Mouse (Mus musculus) G1E (cell line): ENCODE results near the gene Gpx1.

Experiments used
- CTCF ChIP-seq: IDR thresholded peaks from 2 replicates; pipeline ENCODE4 v1.5.1; 2012; ENCODE audit warnings: low read depth, low read length, inconsistent platforms, mixed read lengths
- GATA1 ChIP-seq: IDR thresholded peaks from 2 replicates; pipeline ENCODE4 v1.6.1; 2012; ENCODE audit warnings: borderline replicate concordance, low read length, inconsistent platforms, mixed read lengths
- GATA2 ChIP-seq: IDR thresholded peaks from 2 replicates; pipeline ENCODE4 v1.6.1; 2012; ENCODE audit warnings: low read depth, low read length, inconsistent platforms, borderline replicate concordance
- POLR2AphosphoS5 ChIP-seq: IDR thresholded peaks from 2 replicates; pipeline ENCODE4 v1.6.1; 2012; ENCODE audit warnings: low read depth, low read length, inconsistent platforms; ENCODE audit not compliant: insufficient replicate concordance
- TAL1 ChIP-seq: conservative IDR thresholded peaks from 2 replicates; pipeline ENCODE4 v1.6.1; 2012; ENCODE audit warnings: low read depth, low read length, inconsistent platforms, mixed read lengths

- TF ChIP-seq CTCF: no peak
- TF ChIP-seq TAL1: no peak
- no peak for TF ChIP-seq GATA1
- no peak for TF ChIP-seq GATA2
- no peak for TF ChIP-seq POLR2AphosphoS5
These were observed 33.5 kb upstream of the Gpx1 start for GRCm38 (mm10) chr9:108305170-108305569.
